Comparison of ENCODE assay signal across 21 mouse cellular contexts in genomic region chr8:50704276-50704675, GRCm38 (mm10).
DNase-seq lines count a peak whose midpoint lies in the region; ATAC-seq and TF ChIP-seq lines count a peak whose summit lies in the region.
"Had no signal": no experiment of that assay in that cellular context is flagged by ENCODE, and none has a peak within 500 bp of the region (broad histone marks: within the 10 kb centered on the region; RNA-seq: fewer than 3 reads in every experiment).

No protein-coding gene starts in this region.

- no peaks in the 10 kb centered on the region for H3K27me3 ChIP-seq in forebrain, embryonic 15.5 days
- H3K27me3 ChIP-seq in forebrain, embryonic 11.5 days (ENCODE audit: control insufficient read depth, insufficient read depth, low read length): no peaks in the 10 kb centered on the region
- no peaks in the 10 kb centered on the region for H3K27me3 ChIP-seq in kidney, embryonic 14.5 days (ENCODE audit: control insufficient read depth, insufficient read depth, low read length)
- no peaks in the 10 kb centered on the region for H3K27me3 ChIP-seq in midbrain, postnatal 0 days (ENCODE audit: insufficient read depth, low read length)
- no peaks in the 10 kb centered on the region for H3K27me3 ChIP-seq in midbrain, embryonic 13.5 days
- H3K27me3 ChIP-seq: heart, embryonic 13.5 days; hindbrain, embryonic 15.5 days; limb, embryonic 13.5 days; neural tube, embryonic 15.5 days had no signal

- no peak overlapping the region for H3K27ac ChIP-seq in forebrain, embryonic 15.5 days (replicated peaks)
- H3K27ac ChIP-seq in forebrain, embryonic 11.5 days (ENCODE audit: low read depth, low read length): no peak overlapping the region
- no peak overlapping the region for H3K27ac ChIP-seq in kidney, embryonic 14.5 days (ENCODE audit: low read depth, low read length)
- H3K27ac ChIP-seq in midbrain, postnatal 0 days (ENCODE audit: low read depth, low read length): no peak overlapping the region
- no peak overlapping the region for H3K27ac ChIP-seq in midbrain, embryonic 13.5 days
- H3K27ac ChIP-seq: heart, adult 2 months; heart, embryonic 13.5 days; hindbrain, embryonic 15.5 days; limb, embryonic 13.5 days; liver, embryonic 14.5 days; neural tube, embryonic 15.5 days had no signal

- WGBS in forebrain, embryonic 15.5 days: 13% methylated on average over 1 of the region's 1 CpGs
- 49% methylated on average over 1 of the region's 1 CpGs for WGBS in forebrain, embryonic 11.5 days
- 57% methylated on average over 1 of the region's 1 CpGs for WGBS in kidney, embryonic 14.5 days
- WGBS in midbrain, postnatal 0 days: 23% methylated on average over 1 of the region's 1 CpGs
- WGBS in midbrain, embryonic 13.5 days: 43% methylated on average over 1 of the region's 1 CpGs

- 0 out of 2 replicates have a peak, but pooled peaks have one; percentile 23 for ATAC-seq in forebrain, embryonic 15.5 days (replicated peaks)
- ATAC-seq in forebrain, embryonic 11.5 days (replicated peaks; ENCODE audit: low FRiP score): no peak
- ATAC-seq in kidney, embryonic 14.5 days (ENCODE audit: low FRiP score, low TSS enrichment): no peak
- no peak for ATAC-seq in midbrain, postnatal 0 days (ENCODE audit: low FRiP score)
- ATAC-seq in midbrain, embryonic 13.5 days: no peak
- ATAC-seq: intestine, embryonic 16.5 days had no signal

- no peak for DNase-seq in forebrain, embryonic 11.5 days (ENCODE audit: low spot score)
- DNase-seq in kidney, postnatal 10 days: peak; percentile 9
- DNase-seq in midbrain, postnatal 0 days (ENCODE audit: low spot score): peak; percentile 51
- DNase-seq in c-Kit-positive CD71-positive TER-119-positive erythroid progenitor cells, embryonic 14.5 days (ENCODE audit: low spot score): no peak
- DNase-seq: adrenal gland, postnatal 36 days; gastrocnemius, postnatal 36 days; heart, adult 2 months; heart, postnatal 14 days; layer of hippocampus, postnatal 36 days; lung, embryonic 14.5 days; thymus, adult 18-20 months; thymus, postnatal 4 days had no signal

- H3K4me1 ChIP-seq in forebrain, embryonic 15.5 days: 0 out of 2 replicates have a peak, but pooled peaks cover 6% of the 10 kb centered on the region
- no peaks in the 10 kb centered on the region for H3K4me1 ChIP-seq in forebrain, embryonic 11.5 days (replicated peaks; ENCODE audit: control insufficient read depth, insufficient read depth, low read length)
- H3K4me1 ChIP-seq in kidney, embryonic 14.5 days (ENCODE audit: control insufficient read depth, insufficient read depth, low read length): no peaks in the 10 kb centered on the region
- H3K4me1 ChIP-seq in midbrain, postnatal 0 days (ENCODE audit: insufficient read depth, low read length): no peaks in the 10 kb centered on the region
- peaks cover 9% of the 10 kb centered on the region for H3K4me1 ChIP-seq in midbrain, embryonic 13.5 days (replicated peaks)
- H3K4me1 ChIP-seq: heart, embryonic 13.5 days; limb, embryonic 13.5 days had no signal

- no peak for TF ChIP-seq CTCF in midbrain, postnatal 0 days (IDR thresholded peaks at IDR 0.05)

- no peaks in the 10 kb centered on the region for H3K9me3 ChIP-seq in forebrain, embryonic 15.5 days
- no peaks in the 10 kb centered on the region for H3K9me3 ChIP-seq in forebrain, embryonic 11.5 days (ENCODE audit: control insufficient read depth, low read length)
- H3K9me3 ChIP-seq in kidney, embryonic 14.5 days (ENCODE audit: control insufficient read depth, low read length): no peaks in the 10 kb centered on the region
- no peaks in the 10 kb centered on the region for H3K9me3 ChIP-seq in midbrain, postnatal 0 days (ENCODE audit: low read length)
- no peaks in the 10 kb centered on the region for H3K9me3 ChIP-seq in midbrain, embryonic 13.5 days
- H3K9me3 ChIP-seq: heart, embryonic 13.5 days; hindbrain, embryonic 15.5 days; limb, embryonic 13.5 days; neural tube, embryonic 15.5 days had no signal

- H3K4me3 ChIP-seq in forebrain, embryonic 15.5 days: no peak overlapping the region
- H3K4me3 ChIP-seq in forebrain, embryonic 11.5 days (ENCODE audit: low read depth, low read length): no peak overlapping the region
- H3K4me3 ChIP-seq in kidney, embryonic 14.5 days (ENCODE audit: low read length): no peak overlapping the region
- H3K4me3 ChIP-seq in midbrain, postnatal 0 days (ENCODE audit: low read depth, low read length): no peak overlapping the region
- H3K4me3 ChIP-seq in midbrain, embryonic 13.5 days (replicated peaks): no peak overlapping the region
- H3K4me3 ChIP-seq: heart, adult 2 months; heart, embryonic 13.5 days; hindbrain, embryonic 15.5 days; limb, embryonic 13.5 days; neural tube, embryonic 15.5 days had no signal

- H3K4me2 ChIP-seq in forebrain, embryonic 15.5 days (replicated peaks): no peak overlapping the region
- H3K4me2 ChIP-seq in forebrain, embryonic 11.5 days (ENCODE audit: low read depth, low read length, severe bottlenecking): no peak overlapping the region
- no peak overlapping the region for H3K4me2 ChIP-seq in kidney, embryonic 14.5 days (replicated peaks; ENCODE audit: low read depth, low read length)
- no peak overlapping the region for H3K4me2 ChIP-seq in midbrain, postnatal 0 days (ENCODE audit: low read depth, low read length, poor library complexity, severe bottlenecking)
- H3K4me2 ChIP-seq in midbrain, embryonic 13.5 days (replicated peaks): no peak overlapping the region
- H3K4me2 ChIP-seq: heart, embryonic 13.5 days; hindbrain, embryonic 15.5 days; limb, embryonic 13.5 days; lung, embryonic 14.5 days; neural tube, embryonic 15.5 days had no signal

- no peaks in the 10 kb centered on the region for H3K36me3 ChIP-seq in forebrain, embryonic 15.5 days
- no peaks in the 10 kb centered on the region for H3K36me3 ChIP-seq in forebrain, embryonic 11.5 days (ENCODE audit: control insufficient read depth, insufficient read depth, low read length)
- H3K36me3 ChIP-seq in kidney, embryonic 14.5 days (ENCODE audit: control insufficient read depth, insufficient read depth, low read length): no peaks in the 10 kb centered on the region
- H3K36me3 ChIP-seq in midbrain, postnatal 0 days (ENCODE audit: insufficient read depth, low read length): no peaks in the 10 kb centered on the region
- no peaks in the 10 kb centered on the region for H3K36me3 ChIP-seq in midbrain, embryonic 13.5 days
- H3K36me3 ChIP-seq: heart, embryonic 13.5 days; hindbrain, embryonic 15.5 days; limb, embryonic 13.5 days; neural tube, embryonic 15.5 days had no signal

- no peak overlapping the region for H3K9ac ChIP-seq in forebrain, embryonic 15.5 days (replicated peaks)
- H3K9ac ChIP-seq in forebrain, embryonic 11.5 days (ENCODE audit: low read length): no peak overlapping the region
- H3K9ac ChIP-seq in kidney, embryonic 14.5 days (ENCODE audit: low read depth, low read length): no peak overlapping the region
- H3K9ac ChIP-seq in midbrain, postnatal 0 days (replicated peaks; ENCODE audit: low read length, poor library complexity, severe bottlenecking): no peak overlapping the region
- no peak overlapping the region for H3K9ac ChIP-seq in midbrain, embryonic 13.5 days (replicated peaks)
- H3K9ac ChIP-seq: heart, embryonic 13.5 days; hindbrain, embryonic 15.5 days; limb, embryonic 13.5 days; liver, embryonic 14.5 days; lung, embryonic 14.5 days; neural tube, embryonic 15.5 days had no signal

Comparison
In these comparisons a context has a peak if more than half of its experiments do, and no peak if none do; other contexts are left out.
1. DNase-seq: peak in kidney, postnatal 10 days (single experiment) and midbrain, postnatal 0 days (single experiment); none in forebrain, embryonic 11.5 days (single experiment) and c-Kit-positive CD71-positive TER-119-positive erythroid progenitor cells, embryonic 14.5 days (single experiment).